Mouse (Mus musculus): ENCODE results near the gene Zbtb20.

The Zbtb20 gene

DNA sequence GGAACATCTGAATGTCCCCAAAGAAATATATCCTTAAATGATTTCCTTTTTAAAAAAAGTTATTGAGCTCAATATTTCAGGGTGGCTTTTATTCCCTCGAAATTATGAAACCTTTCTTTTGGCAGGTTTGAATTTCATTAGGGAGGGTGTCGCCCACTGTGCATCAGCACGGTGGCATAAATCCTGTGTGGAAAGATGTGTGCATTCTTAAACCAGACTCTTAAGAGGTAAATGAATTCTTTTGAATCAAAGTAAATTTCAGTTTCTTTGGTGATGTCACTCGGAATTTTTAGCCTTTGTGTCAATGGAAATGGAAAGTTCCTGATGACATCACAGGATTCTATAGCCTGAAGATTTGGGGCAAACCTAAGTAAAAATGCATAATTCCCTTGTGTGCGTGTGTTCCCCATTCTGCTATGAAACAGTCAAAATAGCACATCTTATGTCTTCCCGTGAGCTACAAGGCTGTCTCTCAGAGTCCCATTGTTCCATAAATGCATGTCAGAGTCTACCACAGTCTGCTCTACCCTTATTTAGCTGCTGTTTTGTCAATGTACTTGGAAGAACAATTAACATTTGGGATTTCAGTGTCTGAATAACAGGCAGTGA is 318.1 kb downstream of the Zbtb20 start:
- no peak for DNase-seq (ENCODE audit: low read depth, low spot score)

DNA sequence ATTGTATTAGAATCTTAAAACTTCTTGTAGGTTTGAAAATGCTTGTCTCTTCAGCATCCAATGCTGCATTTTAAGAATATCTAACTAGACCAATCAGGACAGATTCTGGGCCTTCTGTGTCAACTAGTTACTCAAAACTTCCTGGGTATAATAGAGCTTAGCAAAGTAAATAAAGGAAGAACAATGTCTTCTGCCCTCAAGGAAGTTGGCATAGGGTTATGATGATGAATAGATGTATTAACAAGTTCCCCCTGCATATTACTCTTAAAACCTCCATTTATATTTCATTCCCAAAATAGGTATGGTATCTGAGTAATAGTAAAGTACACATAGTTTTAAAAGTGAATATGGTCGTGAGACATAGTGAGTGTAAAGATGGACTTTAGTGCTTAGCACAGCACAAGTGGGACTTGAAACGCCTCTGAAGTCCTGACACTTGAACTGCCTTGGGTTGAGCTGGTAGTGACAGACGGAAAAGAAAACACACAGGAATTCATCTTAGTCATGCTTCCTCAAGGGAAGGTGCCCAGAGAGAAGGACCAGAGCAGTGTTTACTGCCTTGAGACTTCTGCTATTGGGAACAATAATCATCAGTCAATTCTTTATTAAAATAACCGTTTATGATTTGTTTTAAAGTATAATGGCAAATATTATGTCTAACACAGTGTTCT is 341.8 kb downstream of the Zbtb20 start:
- DNase-seq (ENCODE audit: low read depth, low spot score), result no peak

DNA sequence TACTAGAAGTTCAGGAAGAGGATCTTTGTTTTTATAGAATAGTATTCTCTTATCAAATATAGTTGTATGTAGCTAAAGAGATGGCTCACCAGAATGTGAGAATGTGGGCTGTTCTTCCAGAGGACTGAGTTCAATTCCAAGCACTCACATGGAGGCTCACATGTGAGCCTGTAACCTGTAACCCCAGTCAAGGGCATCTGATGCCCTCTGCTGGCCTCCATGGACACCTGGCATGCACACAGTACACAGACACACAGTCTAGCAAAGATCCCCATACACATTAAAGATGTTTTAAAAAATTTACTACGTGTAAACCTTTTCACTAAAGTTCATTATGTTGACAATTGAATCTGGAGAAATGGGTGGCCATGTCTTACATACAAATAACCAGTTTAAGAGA is 343.7 kb downstream of the Zbtb20 start:
- DNase-seq (ENCODE audit: low read depth, low spot score), result no peak

GRCm38 (mm10) chr16:43221313-43221712 is 345.6 kb downstream of the Zbtb20 start:
- DNase-seq (ENCODE audit: low read depth, low spot score), result no peak

GRCm38 (mm10) chr16:43230253-43230652 is 354.6 kb downstream of the Zbtb20 start:
- DNase-seq (ENCODE audit: low read depth, low spot score), result no peak

GRCm38 (mm10) chr16:43234249-43234648 is 358.6 kb downstream of the Zbtb20 start:
- DNase-seq (ENCODE audit: low read depth, low spot score), result no peak

DNA sequence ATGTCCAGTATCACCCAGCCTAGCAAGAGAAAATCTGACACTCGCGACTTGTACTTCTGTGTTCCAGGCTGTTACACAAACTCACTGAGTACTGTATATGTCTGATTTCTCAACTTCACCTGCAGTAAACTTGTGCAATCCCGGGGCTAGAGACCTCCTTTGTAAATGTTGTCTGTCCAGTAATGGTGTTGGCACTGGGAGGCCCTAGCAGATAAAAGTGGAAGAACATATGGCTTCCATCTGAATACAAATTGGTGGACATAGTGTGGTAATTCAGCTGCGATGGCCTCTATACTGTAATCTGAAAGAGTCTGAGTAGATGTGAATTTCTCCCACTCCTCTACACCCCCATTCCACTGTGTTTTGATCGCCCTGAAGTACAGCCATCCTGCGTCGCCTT is 359.6 kb downstream of the Zbtb20 start:
- DNase-seq (ENCODE audit: low read depth, low spot score), result no peak

DNA sequence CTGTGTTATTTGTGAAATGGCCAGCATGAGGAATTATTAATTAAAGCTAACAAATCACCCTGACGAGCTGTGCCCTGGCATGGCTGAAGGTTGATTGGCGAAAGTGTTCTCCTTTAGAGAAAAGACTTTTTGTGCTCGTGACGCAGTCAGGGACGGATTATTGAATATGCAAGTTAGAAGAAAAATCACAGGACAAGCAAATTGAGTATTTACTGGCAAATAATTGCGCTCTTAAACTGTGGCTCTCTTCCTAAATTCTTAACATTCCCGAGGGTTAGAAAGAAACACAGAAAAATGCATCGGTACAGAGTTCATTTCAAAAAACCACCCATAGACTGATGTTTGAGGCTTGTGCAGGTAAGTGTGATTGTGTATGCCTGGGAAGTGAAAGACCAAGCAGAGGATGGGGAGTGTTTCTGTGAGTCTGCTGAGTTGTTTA is 360.1 kb downstream of the Zbtb20 start:
- no peak for DNase-seq (ENCODE audit: low read depth, low spot score)

- DNase-seq (ENCODE audit: low read depth, low spot score), result no peak
Observed at GRCm38 (mm10) chr16:43237551-43237950, 361.9 kb downstream of the Zbtb20 start.

DNA sequence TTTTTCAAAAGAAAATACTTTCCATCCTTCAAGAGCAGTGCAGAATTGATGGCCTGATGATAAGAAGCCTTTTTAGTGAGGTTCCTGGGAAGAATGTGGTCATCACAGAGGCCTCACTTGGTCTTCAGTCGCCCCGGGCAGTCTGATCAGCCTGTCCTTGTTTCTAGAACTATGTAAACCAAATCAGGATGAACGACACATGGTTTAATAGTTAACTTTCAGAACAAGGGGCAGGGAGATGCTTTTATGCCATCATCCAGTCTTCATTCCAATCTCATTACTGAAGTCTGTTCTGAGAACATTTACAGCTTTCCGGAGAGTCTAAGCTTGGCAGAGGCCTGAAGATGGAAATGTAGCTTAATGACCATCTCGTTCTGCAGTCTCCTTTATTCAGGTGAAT is 371.3 kb downstream of the Zbtb20 start:
- DNase-seq (ENCODE audit: low read depth, low spot score), result no peak

DNA sequence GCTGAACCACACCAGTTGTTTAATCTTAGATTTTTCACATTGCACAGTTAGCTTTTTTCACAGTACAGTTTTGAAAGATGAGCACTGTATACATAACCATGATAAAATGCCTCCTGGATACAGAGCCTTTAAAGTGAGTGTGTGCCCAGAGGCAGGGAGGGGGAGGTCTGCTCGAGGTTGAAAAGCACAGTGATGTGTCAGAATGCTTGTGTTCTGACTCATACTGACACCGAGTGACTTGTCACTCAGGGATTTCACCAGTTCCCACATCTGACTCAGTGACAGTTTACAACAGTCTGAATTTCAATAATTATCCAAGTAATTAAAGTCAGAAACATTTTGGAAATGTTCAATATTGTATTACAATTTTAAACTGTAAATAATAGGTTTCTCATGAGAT is 377.4 kb downstream of the Zbtb20 start:
- no peak for DNase-seq (ENCODE audit: low read depth, low spot score)

- DNase-seq (ENCODE audit: low read depth, low spot score), result no peak
Observed at GRCm38 (mm10) chr16:43253746-43254145, 378.1 kb downstream of the Zbtb20 start.

- DNase-seq (ENCODE audit: low read depth, low spot score), result no peak
Observed at GRCm38 (mm10) chr16:43256191-43256899, 380.7 kb downstream of the Zbtb20 start.

- no peak for DNase-seq (ENCODE audit: low read depth, low spot score)
Observed at GRCm38 (mm10) chr16:43256900-43257281, 381.2 kb downstream of the Zbtb20 start.

DNA sequence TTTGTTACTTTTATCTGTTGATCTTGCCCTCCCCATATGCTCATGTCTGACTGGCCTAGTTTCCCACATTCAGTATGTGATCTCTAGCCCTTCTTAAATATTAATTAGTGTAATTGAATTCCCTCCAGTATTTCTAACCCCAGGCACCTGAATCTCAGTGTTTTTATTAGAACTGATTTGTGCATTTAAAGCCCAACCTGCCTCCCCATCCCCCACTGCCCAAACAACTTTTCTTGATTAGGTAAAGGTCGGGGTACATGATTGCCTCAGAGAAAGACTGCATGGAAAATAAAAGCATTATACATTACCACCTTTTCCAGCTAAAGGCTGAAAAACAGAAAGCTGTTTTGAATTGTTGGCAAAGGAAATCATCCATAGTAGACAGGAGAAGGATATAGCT is 383.8 kb downstream of the Zbtb20 start:
- no peak for DNase-seq (ENCODE audit: low read depth, low spot score)

GRCm38 (mm10) chr16:43260862-43261261 is 385.2 kb downstream of the Zbtb20 start:
- DNase-seq (ENCODE audit: low read depth, low spot score), result no peak

GRCm38 (mm10) chr16:43274057-43274595 is 398.4 kb downstream of the Zbtb20 start:
- no peak for DNase-seq (ENCODE audit: low read depth, low spot score)

- DNase-seq (ENCODE audit: low read depth, low spot score), result no peak
Observed at GRCm38 (mm10) chr16:43276764-43277163, 401.1 kb downstream of the Zbtb20 start.

DNA sequence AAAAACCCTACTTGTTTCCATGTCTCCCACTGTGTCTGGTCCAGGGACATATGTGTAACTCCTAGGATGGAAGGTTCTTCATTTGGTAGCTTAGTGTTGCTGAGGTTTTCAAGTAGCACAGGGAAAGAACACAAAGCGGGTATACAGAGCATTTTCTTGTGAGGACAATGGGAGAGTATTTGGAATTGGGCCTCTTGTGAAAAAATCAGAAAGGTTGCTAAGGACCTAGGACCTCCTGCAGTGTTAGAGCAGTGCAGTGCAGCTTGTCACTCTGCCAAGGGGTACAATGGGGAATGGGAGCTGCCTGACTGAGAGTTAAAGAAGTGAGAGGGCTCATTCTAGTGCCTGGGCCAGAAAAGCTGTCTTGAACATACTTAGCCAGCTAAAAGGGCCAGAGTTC is 410.6 kb downstream of the Zbtb20 start:
- DNase-seq (ENCODE audit: low read depth, low spot score), result no peak

DNA sequence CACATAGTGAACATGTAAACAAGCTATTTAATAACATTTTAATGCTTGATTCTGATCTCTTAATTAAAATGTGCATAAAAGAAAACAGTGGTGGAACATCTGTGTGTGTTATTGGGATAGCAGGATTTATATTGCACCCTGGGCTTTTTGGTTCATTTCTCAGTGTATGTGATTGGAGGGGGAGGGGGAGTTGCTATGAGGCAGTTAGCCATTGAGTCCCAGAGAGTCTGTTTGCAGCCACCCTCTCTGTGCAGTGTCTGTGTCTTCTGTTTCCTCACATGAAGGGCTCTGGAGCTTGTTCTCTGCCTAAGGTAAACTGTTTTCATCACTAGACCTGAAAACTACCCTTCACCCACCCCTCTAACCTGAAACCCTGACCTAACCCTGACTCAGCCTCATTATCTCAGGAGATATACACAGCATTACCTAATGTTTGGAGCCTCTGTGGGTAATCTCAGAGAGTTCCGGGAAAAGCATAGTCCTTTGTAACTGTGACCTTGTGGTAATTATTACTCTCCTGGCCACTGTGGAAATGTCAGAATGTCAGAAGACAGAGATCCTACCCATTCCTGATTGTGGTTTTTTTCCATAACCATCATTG is 411.2 kb downstream of the Zbtb20 start:
- DNase-seq (ENCODE audit: low read depth, low spot score), result no peak

GRCm38 (mm10) chr16:43291423-43291822 is 415.7 kb downstream of the Zbtb20 start:
- no peak for DNase-seq (ENCODE audit: low read depth, low spot score)

DNA sequence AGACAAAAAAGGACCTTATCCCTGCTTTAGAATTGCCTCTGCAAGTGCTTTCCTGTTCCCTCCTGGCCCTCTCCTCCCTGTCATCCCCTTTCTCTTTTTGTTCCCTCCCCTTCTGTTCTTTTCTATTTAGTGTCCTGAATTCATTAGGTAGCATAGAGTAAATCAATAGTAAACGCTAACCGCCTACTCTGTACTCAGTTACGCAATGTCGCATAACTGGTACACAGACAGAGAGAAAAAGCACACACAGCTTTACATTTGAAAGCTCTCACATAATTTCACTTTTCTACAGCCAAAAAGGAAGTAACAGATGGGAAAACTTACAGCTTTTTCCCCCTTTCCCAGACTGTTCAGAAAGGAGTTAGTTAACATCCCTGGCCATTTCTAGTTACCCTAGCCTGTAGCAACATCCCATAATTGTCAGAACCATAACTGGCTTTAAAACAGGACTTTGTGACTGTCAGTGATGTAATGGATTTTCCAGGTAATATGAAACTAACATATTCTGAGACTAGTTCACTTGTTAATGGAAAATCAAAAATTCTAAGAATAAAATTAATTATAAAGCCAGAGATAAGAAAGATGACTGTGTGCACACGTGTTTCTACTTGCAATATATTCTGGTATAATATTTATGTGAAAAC is 422.4 kb downstream of the Zbtb20 start:
- no peak for DNase-seq (ENCODE audit: low read depth, low spot score)

Data from c-Kit-negative CD71-positive TER-119-positive erythroid progenitor cells, embryonic 14.5 days (primary cell).